Mouse (Mus musculus): ENCODE measurements at regions not wholly inside any gene's neighbourhood (a gene's known extent, or its start where the extent isn't known, plus 50 kb on each side); places are given as distances from the start of the nearest gene placed in this dataset.

- H3K9ac ChIP-seq (ENCODE audit: insufficient read depth, low read depth) = no peak overlapping the region
- dilution Hi-C loops (cut with MboI; ENCODE audit: extremely low pct_ligation_motif_present, extremely low pct_unique_long_range_greater_than_20kb, low sequenced_read_pairs) (no loop called here), in situ Hi-C loops (cut with MboI; ENCODE audit: low pct_ligation_motif_present, low pct_unique_long_range_greater_than_20kb, low sequenced_read_pairs) (no loop called here)
- H3K27ac ChIP-seq (ENCODE audit: insufficient read depth, low read depth) = no peak overlapping the region
- H3K36me3 ChIP-seq (replicated peaks in 1 of 2; ENCODE audit: control insufficient read depth in 1 of 2, insufficient read depth in 1 of 2, low read length in 1 of 2) = no peaks in the 10 kb centered on the region
- H3K79me2 ChIP-seq (replicated peaks; ENCODE audit: control insufficient read depth, extremely low read depth, insufficient read depth, poor library complexity, severe bottlenecking) = no peaks in the 10 kb centered on the region
- H3K9me3 ChIP-seq (replicated peaks; ENCODE audit: low read length) = no peaks in the 10 kb centered on the region
- no peaks in the 10 kb centered on the region for H3K27me3 ChIP-seq (replicated peaks)
- H3K4me1 ChIP-seq (ENCODE audit: control insufficient read depth in 1 of 2, insufficient read depth in 2 of 2) = peaks cover 5% of the 10 kb centered on the region in 2 experiments
- no peak overlapping the region for H3K4me3 ChIP-seq (replicated peaks in 1 of 3; ENCODE audit: low read depth in 2 of 3, low read length in 2 of 3, poor library complexity in 1 of 3)
- no peak for DNase-seq (ENCODE audit: extremely low read depth)
- no peak for TF ChIP-seq TBP (conservative IDR thresholded peaks at IDR 0.05; ENCODE audit: low read depth, low read length)
- TF ChIP-seq MAZ (IDR thresholded peaks at IDR 0.05; ENCODE audit: low read depth, low read length) = no peak
- no peak for TF ChIP-seq BHLHE40 (IDR thresholded peaks at IDR 0.05; ENCODE audit: low read depth, low read length)
- TF ChIP-seq ETS1 (conservative IDR thresholded peaks at IDR 0.05; ENCODE audit: low read depth, low read length) = no peak
- no peak for TF ChIP-seq MYC (IDR thresholded peaks at IDR 0.05; ENCODE audit: low read depth, low read length)
- no peak for TF ChIP-seq IRF4 (IDR thresholded peaks at IDR 0.05; ENCODE audit: low read depth, low read length)
- no peak for TF ChIP-seq GABPA (IDR thresholded peaks at IDR 0.05; ENCODE audit: insufficient replicate concordance, low read depth, low read length)
- TF ChIP-seq TCF12 (IDR thresholded peaks at IDR 0.05; ENCODE audit: low read depth, low read length) = no peak
- TF ChIP-seq KAT2A (IDR thresholded peaks at IDR 0.05; ENCODE audit: insufficient replicate concordance, low read length) = no peak
- no peak overlapping the region for H3K4me2 ChIP-seq (ENCODE audit: insufficient read depth, low read depth, poor library complexity, severe bottlenecking)
Observed at GRCm38 (mm10) chr13:37667386-37667785, 110.8 kb upstream of the Rreb1 start.

GRCm38 (mm10) chr13:37667871-37668270, 110.3 kb upstream of the Rreb1 start:
- no peak overlapping the region for H3K4me3 ChIP-seq (replicated peaks in 1 of 3; ENCODE audit: low read depth in 2 of 3, low read length in 2 of 3, poor library complexity in 1 of 3)
- no peaks in the 10 kb centered on the region for H3K36me3 ChIP-seq (replicated peaks in 1 of 2; ENCODE audit: control insufficient read depth in 1 of 2, insufficient read depth in 1 of 2, low read length in 1 of 2)
- no peak for DNase-seq (ENCODE audit: extremely low read depth)
- no peak overlapping the region for H3K9ac ChIP-seq (ENCODE audit: insufficient read depth, low read depth)
- dilution Hi-C loops (cut with MboI; ENCODE audit: extremely low pct_ligation_motif_present, extremely low pct_unique_long_range_greater_than_20kb, low sequenced_read_pairs) (no loop called here), in situ Hi-C loops (cut with MboI; ENCODE audit: low pct_ligation_motif_present, low pct_unique_long_range_greater_than_20kb, low sequenced_read_pairs) (no loop called here)
- TF ChIP-seq JUND (conservative IDR thresholded peaks at IDR 0.05; ENCODE audit: low read depth, low read length) (no peak), JUN (IDR thresholded peaks at IDR 0.05; ENCODE audit: insufficient read depth, low read depth, low read length) (no peak), POLR2A (IDR thresholded peaks at IDR 0.05; ENCODE audit: low read depth, low read length) (no peak)
- no peaks in the 10 kb centered on the region for H3K27me3 ChIP-seq (replicated peaks)
- peaks cover 7 to 8% of the 10 kb centered on the region in 2 experiments for H3K4me1 ChIP-seq (ENCODE audit: control insufficient read depth in 1 of 2, insufficient read depth in 2 of 2)
- no peak overlapping the region for H3K4me2 ChIP-seq (ENCODE audit: insufficient read depth, low read depth, poor library complexity, severe bottlenecking)
- no peak overlapping the region for H3K27ac ChIP-seq (ENCODE audit: insufficient read depth, low read depth)
- H3K9me3 ChIP-seq (replicated peaks; ENCODE audit: low read length) = no peaks in the 10 kb centered on the region
- no peaks in the 10 kb centered on the region for H3K79me2 ChIP-seq (replicated peaks; ENCODE audit: control insufficient read depth, extremely low read depth, insufficient read depth, poor library complexity, severe bottlenecking)

GRCm38 (mm10) chr13:37671109-37671508, 107.1 kb upstream of the Rreb1 start:
- DNase-seq (ENCODE audit: extremely low read depth) = no peak
- TF ChIP-seq KAT2A (IDR thresholded peaks at IDR 0.05; ENCODE audit: insufficient replicate concordance, low read length) (no peak), CHD2 (IDR thresholded peaks at IDR 0.05; ENCODE audit: low read length) (no peak)
- Histone ChIP-seq H3K9ac (ENCODE audit: insufficient read depth, low read depth) (no peak overlapping the region), H3K36me3 (replicated peaks in 1 of 2; ENCODE audit: control insufficient read depth in 1 of 2, insufficient read depth in 1 of 2, low read length in 1 of 2) (no peaks in the 10 kb centered on the region), H3K27ac (ENCODE audit: insufficient read depth, low read depth) (no peak overlapping the region), H3K9me3 (replicated peaks; ENCODE audit: low read length) (no peaks in the 10 kb centered on the region), H3K27me3 (replicated peaks) (no peaks in the 10 kb centered on the region), H3K4me3 (replicated peaks in 1 of 3; ENCODE audit: low read depth in 2 of 3, low read length in 2 of 3, poor library complexity in 1 of 3) (no peak overlapping the region), H3K4me1 (ENCODE audit: control insufficient read depth in 1 of 2, insufficient read depth in 2 of 2) (peaks cover 23 to 25% of the 10 kb centered on the region in 2 experiments), H3K79me2 (replicated peaks; ENCODE audit: control insufficient read depth, extremely low read depth, insufficient read depth, poor library complexity, severe bottlenecking) (no peaks in the 10 kb centered on the region), H3K4me2 (ENCODE audit: insufficient read depth, low read depth, poor library complexity, severe bottlenecking) (no peak overlapping the region)
- dilution Hi-C loops (cut with MboI; ENCODE audit: extremely low pct_ligation_motif_present, extremely low pct_unique_long_range_greater_than_20kb, low sequenced_read_pairs) = no loop called here
- in situ Hi-C loops (cut with MboI; ENCODE audit: low pct_ligation_motif_present, low pct_unique_long_range_greater_than_20kb, low sequenced_read_pairs) = no loop called here
